Mouse (Mus musculus) lung, embryonic 14.5 days (tissue): ENCODE measurements around the gene Krtap16-1. TPM values are rescaled to one million over a fixed set of nuclear protein-coding genes. Genes with fewer than 3 reads are reported as not detected.

Experiments used
- ATAC-seq: fragments of 200-750 bp; cut with Nextera tagmentation; 2 replicates; pipeline ENCODE4 v1.8.0; 2017; ENCODE audit warnings: mild to moderate bottlenecking, moderate TSS enrichment, moderate library complexity; ENCODE audit not compliant: insufficient read depth
- DNase-seq: peaks from one replicate; pipeline ENCODE4 v3.0.0-alpha.2; 2015
- H3K27ac ChIP-seq: fragments of 300-500 bp; sonication (generic); 2 replicates; pipeline ENCODE4 v1.5.1; 2014; ENCODE audit warnings: low read depth, mild to moderate bottlenecking, moderate library complexity
- H3K27me3 ChIP-seq: fragments of 300-500 bp; sonication (generic); 2 replicates; pipeline ENCODE4 v1.6.1; 2014; ENCODE audit warnings: low read length, control low read depth; ENCODE audit not compliant: insufficient read depth
- H3K36me3 ChIP-seq: fragments of 300-500 bp; sonication (generic); 2 replicates; pipeline ENCODE4 v1.6.1; 2014; ENCODE audit warnings: control low read depth; ENCODE audit not compliant: insufficient read depth
- H3K4me1 ChIP-seq: fragments of 300-500 bp; sonication (generic); 2 replicates; pipeline ENCODE4 v1.6.1; 2014; ENCODE audit warnings: antibody characterized with exemption, control low read depth; ENCODE audit not compliant: insufficient read depth
- H3K4me2 ChIP-seq: fragments of 300-500 bp; sonication (generic); 2 replicates; pipeline ENCODE4 v1.6.1; 2014; ENCODE audit warnings: mild to moderate bottlenecking
- H3K4me3 ChIP-seq: fragments of 300-500 bp; sonication (generic); 2 replicates; pipeline ENCODE4 v1.5.1; 2014; ENCODE audit warnings: low read depth, low read length
- H3K9ac ChIP-seq: fragments of 300-500 bp; sonication (generic); 2 replicates; pipeline ENCODE4 v1.6.1; 2014
- H3K9me3 ChIP-seq: fragments of 300-500 bp; sonication (generic); 2 replicates; pipeline ENCODE4 v1.6.1; 2016; ENCODE audit warnings: low read depth, low read length, control low read depth
- CTCF ChIP-seq: IDR thresholded peaks from 2 replicates; pipeline ENCODE4 v1.5.1; 2016; ENCODE audit warnings: antibody characterized with exemption, low read depth
- WGBS: fragments of 180-500 bp; shearing (Covaris S2); extraction: QIAGEN DNeasy Blood & Tissue Kit; methylation state at CpG from one replicate; pipeline ENCODE4 v1.1.7; 2014; 5-methylcytosine and 5-hydroxymethylcytosine counted together
- polyA plus RNA-seq: library from polyadenylated mRNA; unstranded; fragments of >200 nt; fragmentation: Nextera tagmentation; extraction: Ambion mirVana; gene quantifications from 2 replicates; pipeline ENCODE4 v1.2.1, GENCODE M21; 2014

Gene Krtap16-1
- not detected in 2 replicates for polyA plus RNA-seq

DNA sequence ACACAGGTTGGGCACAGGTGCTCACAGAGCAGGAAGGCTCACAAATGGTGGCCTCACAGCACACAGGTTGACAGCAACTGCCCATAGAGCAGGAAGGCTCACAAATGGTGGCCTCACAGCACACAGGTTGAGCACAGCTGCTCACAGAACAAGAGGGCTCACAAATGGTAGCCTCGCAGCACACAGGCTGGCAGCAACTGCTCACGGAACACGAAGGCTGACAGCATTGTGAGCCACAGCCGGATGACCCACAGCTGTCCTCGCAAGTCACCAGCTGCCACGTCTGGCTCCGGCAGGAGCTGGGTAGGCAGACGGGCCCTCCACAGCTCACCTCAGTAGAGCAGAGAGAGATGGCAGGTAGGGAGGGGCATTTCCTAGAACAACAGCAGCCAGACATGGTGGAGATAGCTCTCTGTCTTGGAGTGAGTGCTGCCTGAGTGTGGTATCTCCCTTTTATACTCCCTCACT, at the start of gene Krtap16-1:
Gene Krtap16-1, minus strand, starts transcription at position 418 of the 468 bp plus-strand sequence.
- 52% methylated on average over 8 of the region's 8 CpGs for WGBS
- ATAC-seq = no peak
- Histone ChIP-seq H3K4me2 (no peak within 1 kb of the TSS), H3K9ac (no peak within 1 kb of the TSS), H3K27me3 (no peaks in the 10 kb centered on the region), H3K4me3 (no peak within 1 kb of the TSS), H3K27ac (no peak within 1 kb of the TSS), H3K36me3 (no peaks in the 10 kb centered on the region), H3K4me1 (no peaks in the 10 kb centered on the region), H3K9me3 (no peaks in the 10 kb centered on the region)
- TF ChIP-seq CTCF = no peak
- no peak for DNase-seq

DNA sequence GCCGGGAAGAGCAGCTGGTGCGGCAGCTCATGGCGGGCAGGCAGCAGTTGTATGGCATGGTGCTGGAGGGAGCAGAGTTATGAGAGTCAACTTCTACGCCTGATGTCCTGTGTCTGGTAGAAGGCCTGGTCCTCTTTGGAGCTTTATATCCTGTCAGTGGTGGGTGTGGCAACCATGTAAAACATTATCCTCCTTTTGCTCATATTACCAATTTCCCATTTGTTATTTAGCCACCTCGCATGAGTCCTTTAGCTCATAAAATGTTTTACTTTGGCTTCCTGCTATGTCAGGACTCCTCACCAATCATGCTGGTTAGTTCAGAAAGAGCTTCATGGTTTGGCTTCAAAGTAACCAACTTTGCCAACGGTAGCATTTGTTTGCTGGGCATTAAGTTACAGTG, 43.4 kb upstream of the Krtap16-1 start, which contains the start of gene Krt33b:
Gene Krt33b, minus strand, starts transcription at position 101 of the 400 bp plus-strand sequence.
- H3K4me1 ChIP-seq = no peaks in the 10 kb centered on the region
- H3K36me3 ChIP-seq = no peaks in the 10 kb centered on the region
- H3K9ac ChIP-seq = no peak within 1 kb of the TSS
- DNase-seq (no peak), ATAC-seq (no peak)
- no peak within 1 kb of the TSS for H3K4me3 ChIP-seq
- no peak within 1 kb of the TSS for H3K4me2 ChIP-seq
- no peaks in the 10 kb centered on the region for H3K9me3 ChIP-seq
- H3K27ac ChIP-seq = no peak within 1 kb of the TSS
- TF ChIP-seq CTCF = no peak
- H3K27me3 ChIP-seq = no peaks in the 10 kb centered on the region
- WGBS = 83% methylated on average over 6 of the region's 6 CpGs

DNA sequence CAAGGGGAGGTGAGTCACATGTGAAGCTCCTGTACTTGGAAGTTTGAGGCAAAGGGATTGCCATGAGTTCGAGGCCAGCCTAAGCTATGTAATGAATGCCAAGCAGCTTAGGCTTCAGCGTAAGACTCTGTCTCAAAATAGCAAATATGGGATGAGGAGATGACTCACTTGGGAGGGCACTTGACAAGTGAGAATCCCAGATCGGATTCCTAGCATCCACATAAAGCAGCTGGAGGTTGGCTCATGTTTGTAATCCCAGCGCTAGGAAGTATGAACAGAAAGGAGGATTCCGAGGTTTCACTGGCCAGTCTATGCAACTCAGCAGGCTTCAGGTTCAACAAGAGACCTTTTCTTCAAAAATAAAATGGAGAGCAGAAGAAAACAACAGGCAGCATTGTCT, 35.0 kb upstream of the Krtap16-1 start:
- ATAC-seq (no peak), DNase-seq (no peak)
- H3K36me3 ChIP-seq = no peaks in the 10 kb centered on the region
- no peak overlapping the region for H3K27ac ChIP-seq
- H3K4me1 ChIP-seq = no peaks in the 10 kb centered on the region
- H3K4me2 ChIP-seq = no peak overlapping the region
- no peak overlapping the region for H3K4me3 ChIP-seq
- 62% methylated on average over 5 of the region's 5 CpGs for whole genome bisulfite sequencing
- no peak overlapping the region for H3K9ac ChIP-seq
- H3K9me3 ChIP-seq = no peaks in the 10 kb centered on the region
- H3K27me3 ChIP-seq = no peaks in the 10 kb centered on the region
- no peak for TF ChIP-seq CTCF

DNA sequence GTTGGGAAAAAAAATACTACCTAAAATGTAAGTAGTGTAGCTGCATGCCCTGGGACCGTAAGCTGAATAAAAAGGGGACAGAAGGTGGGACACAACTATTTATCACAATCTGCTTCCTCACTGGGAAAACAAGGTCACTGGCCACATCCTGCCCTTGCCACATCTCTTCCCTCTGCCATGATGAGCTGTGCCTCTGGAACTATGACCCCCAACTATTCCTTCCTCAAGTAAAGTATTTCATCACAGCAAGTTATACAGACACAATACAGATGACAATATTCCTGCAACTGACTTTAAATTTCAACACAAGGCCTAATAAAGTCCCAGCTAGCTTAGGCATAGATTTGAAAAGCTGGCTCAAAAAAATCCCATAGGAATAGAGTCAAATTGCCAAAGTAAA, 33.1 kb upstream of the Krtap16-1 start:
- no peaks in the 10 kb centered on the region for H3K9me3 ChIP-seq
- WGBS = 76% methylated on average over 1 of the region's 1 CpGs
- H3K27me3 ChIP-seq = no peaks in the 10 kb centered on the region
- H3K4me2 ChIP-seq = no peak overlapping the region
- TF ChIP-seq CTCF = no peak
- H3K9ac ChIP-seq = no peak overlapping the region
- no peak overlapping the region for H3K27ac ChIP-seq
- no peak overlapping the region for H3K4me3 ChIP-seq
- no peaks in the 10 kb centered on the region for H3K4me1 ChIP-seq
- ATAC-seq (no peak), DNase-seq (no peak)
- no peaks in the 10 kb centered on the region for H3K36me3 ChIP-seq

DNA sequence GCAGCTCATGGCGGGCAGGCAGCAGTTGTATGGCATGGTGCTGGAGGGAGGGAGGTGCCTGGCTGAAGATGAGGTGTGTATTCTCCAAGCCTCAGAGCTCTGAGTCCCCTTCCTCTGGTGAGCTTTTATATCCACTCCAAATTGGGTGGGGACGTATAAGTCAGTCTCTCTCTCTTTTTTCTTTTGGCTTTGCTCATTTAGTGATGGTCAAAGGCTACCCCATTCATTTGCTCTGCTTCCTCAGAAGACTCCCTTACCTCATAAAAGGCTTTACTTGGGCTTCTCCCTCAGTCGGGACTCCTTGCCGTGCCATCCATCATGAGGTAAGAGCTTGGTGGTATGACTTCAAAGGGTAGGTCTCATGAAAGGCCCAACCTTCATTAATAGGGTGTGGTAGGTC, 29.7 kb upstream of the Krtap16-1 start, which contains the start of gene Krt33a:
Gene Krt33a, minus strand, starts transcription at position 101 of the 400 bp plus-strand sequence.
- TF ChIP-seq CTCF = no peak
- no peak within 1 kb of the TSS for H3K4me2 ChIP-seq
- no peaks in the 10 kb centered on the region for H3K27me3 ChIP-seq
- no peaks in the 10 kb centered on the region for H3K9me3 ChIP-seq
- H3K36me3 ChIP-seq = no peaks in the 10 kb centered on the region
- no peak for ATAC-seq
- no peaks in the 10 kb centered on the region for H3K4me1 ChIP-seq
- WGBS = 71% methylated on average over 4 of the region's 4 CpGs
- no peak within 1 kb of the TSS for H3K9ac ChIP-seq
- no peak within 1 kb of the TSS for H3K4me3 ChIP-seq
- DNase-seq = no peak
- H3K27ac ChIP-seq = no peak within 1 kb of the TSS

DNA sequence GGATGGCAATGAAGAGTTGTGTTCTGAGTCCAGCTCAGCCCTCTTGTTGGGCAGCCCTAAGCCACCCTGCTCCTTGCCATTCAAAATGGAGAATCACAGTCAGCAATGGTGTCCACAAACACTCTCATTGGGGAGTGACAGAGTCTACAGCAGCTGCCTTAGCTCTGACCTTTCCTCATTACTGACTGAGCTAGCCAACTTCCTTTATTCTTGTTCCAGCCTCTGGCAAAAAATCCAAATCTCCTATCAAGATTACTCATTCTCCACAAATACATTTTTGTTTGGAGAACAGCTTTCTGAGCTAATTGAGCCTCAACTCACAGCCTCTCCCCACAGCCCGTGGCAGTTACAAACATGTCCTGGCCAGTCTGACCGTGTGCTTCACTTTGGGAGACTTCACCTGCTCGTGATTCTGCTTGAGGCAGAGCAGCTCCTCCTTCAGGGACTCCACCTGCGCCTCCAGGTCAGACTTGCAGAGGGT, 27.3 kb upstream of the Krtap16-1 start:
- no peak overlapping the region for H3K27ac ChIP-seq
- no peaks in the 10 kb centered on the region for H3K4me1 ChIP-seq
- H3K27me3 ChIP-seq = no peaks in the 10 kb centered on the region
- no peak overlapping the region for H3K9ac ChIP-seq
- H3K36me3 ChIP-seq = no peaks in the 10 kb centered on the region
- H3K4me2 ChIP-seq = no peak overlapping the region
- DNase-seq (peak; percentile 70), ATAC-seq (no peak)
- H3K4me3 ChIP-seq = no peak overlapping the region
- 43% methylated on average over 4 of the region's 4 CpGs for WGBS
- no peaks in the 10 kb centered on the region for H3K9me3 ChIP-seq
- TF ChIP-seq CTCF = no peak

DNA sequence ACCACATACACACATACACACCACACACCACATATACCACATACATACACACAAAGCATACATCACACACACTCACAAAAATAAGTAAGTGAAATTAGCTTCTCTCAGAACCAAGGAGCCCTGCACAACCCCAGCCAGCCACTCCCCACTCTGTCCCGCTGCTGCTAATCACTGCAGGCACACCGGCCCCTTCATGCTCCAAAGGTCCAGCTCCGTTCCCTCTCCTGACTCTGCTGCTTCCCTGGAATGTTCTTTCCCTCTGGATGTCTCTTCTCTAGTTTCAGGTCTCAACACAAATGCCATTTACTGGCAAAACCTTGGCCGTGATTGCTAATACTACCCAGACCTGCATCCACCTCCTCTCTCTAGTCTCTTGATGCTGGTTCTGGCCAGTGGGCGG, 24.3 kb upstream of the Krtap16-1 start:
- Histone ChIP-seq H3K9me3 (no peaks in the 10 kb centered on the region), H3K4me2 (no peak overlapping the region), H3K36me3 (no peaks in the 10 kb centered on the region), H3K9ac (no peak overlapping the region), H3K27ac (no peak overlapping the region), H3K4me1 (no peaks in the 10 kb centered on the region), H3K27me3 (no peaks in the 10 kb centered on the region), H3K4me3 (no peak overlapping the region)
- 72% methylated on average over 5 of the region's 5 CpGs for WGBS
- ATAC-seq (no peak), DNase-seq (no peak)
- no peak for TF ChIP-seq CTCF

DNA sequence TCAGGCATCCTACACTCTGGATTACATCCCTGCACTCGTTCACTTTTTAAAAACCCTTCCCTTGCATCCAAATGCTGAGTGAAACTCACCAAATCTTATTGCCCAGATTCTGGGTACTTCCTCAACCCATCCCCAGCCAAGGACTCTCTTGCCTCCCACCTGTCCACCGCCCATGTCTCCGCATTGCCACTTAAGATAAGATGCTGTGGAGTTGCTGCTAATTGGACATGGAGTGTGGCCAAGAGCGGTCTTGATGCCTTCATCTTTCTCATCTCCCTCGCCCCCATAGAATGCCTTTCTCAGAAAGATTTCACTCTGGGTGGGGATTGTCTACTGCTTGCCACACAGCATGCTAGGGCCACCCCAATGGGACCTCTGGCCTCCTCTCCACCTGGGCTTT, 21.9 kb upstream of the Krtap16-1 start:
- H3K9ac ChIP-seq = no peak overlapping the region
- WGBS = 81% methylated on average over 5 of the region's 5 CpGs
- H3K36me3 ChIP-seq = no peaks in the 10 kb centered on the region
- no peak for TF ChIP-seq CTCF
- no peak for ATAC-seq
- no peaks in the 10 kb centered on the region for H3K27me3 ChIP-seq
- H3K4me3 ChIP-seq = no peak overlapping the region
- H3K4me2 ChIP-seq = no peak overlapping the region
- H3K4me1 ChIP-seq = no peaks in the 10 kb centered on the region
- H3K27ac ChIP-seq = no peak overlapping the region
- H3K9me3 ChIP-seq = no peaks in the 10 kb centered on the region
- no peak for DNase-seq
